Mouse (Mus musculus) embryonic facial prominence, embryonic 11.5 days (tissue): ENCODE measurements around the gene Prpf39. TPM values are rescaled to one million over a fixed set of nuclear protein-coding genes. Genes with fewer than 3 reads are reported as not detected.

Source experiments
- ATAC-seq: fragments of 200-750 bp; cut with Nextera tagmentation; replicated peaks from 2 replicates; pipeline ENCODE4 v1.8.0; 2017; ENCODE audit warnings: low read depth; ENCODE audit not compliant: insufficient number of reproducible peaks, low FRiP score, low TSS enrichment
- DNase-seq: peaks from one replicate; pipeline ENCODE4 v3.0.0-alpha.2; 2015; ENCODE audit warnings: low spot score
- H3K27ac ChIP-seq: fragments of 300-500 bp; sonication (generic); replicated peaks from 2 replicates; pipeline ENCODE4 v1.5.1; 2014; ENCODE audit warnings: mild to moderate bottlenecking, low read depth, low read length, control low read depth
- H3K27me3 ChIP-seq: fragments of 300-500 bp; sonication (generic); 2 replicates; pipeline ENCODE4 v1.6.1; 2014; ENCODE audit warnings: mild to moderate bottlenecking, low read length, moderate library complexity, mixed read lengths; ENCODE audit not compliant: control insufficient read depth, insufficient read depth
- H3K36me3 ChIP-seq: fragments of 300-500 bp; sonication (generic); replicated peaks from 2 replicates; pipeline ENCODE4 v1.6.1; 2014; ENCODE audit warnings: low read depth, mild to moderate bottlenecking, low read length, moderate library complexity, mixed read lengths; ENCODE audit not compliant: control insufficient read depth, insufficient read depth
- H3K4me1 ChIP-seq: fragments of 300-500 bp; sonication (generic); 2 replicates; pipeline ENCODE4 v1.6.1; 2014; ENCODE audit warnings: low read length, mixed read lengths; ENCODE audit not compliant: control insufficient read depth, insufficient read depth
- H3K4me2 ChIP-seq: fragments of 300-500 bp; sonication (generic); 2 replicates; pipeline ENCODE4 v1.6.1; 2014; ENCODE audit warnings: low read depth, mild to moderate bottlenecking, control low read depth, low read length, moderate library complexity
- H3K4me3 ChIP-seq: fragments of 300-500 bp; sonication (generic); 2 replicates; pipeline ENCODE4 v1.5.1; 2014; ENCODE audit warnings: low read depth, low read length, control low read depth
- H3K9ac ChIP-seq: fragments of 300-500 bp; sonication (generic); replicated peaks from 2 replicates; pipeline ENCODE4 v1.6.1; 2014; ENCODE audit warnings: mild to moderate bottlenecking, control low read depth, low read length
- H3K9me3 ChIP-seq: fragments of 300-500 bp; sonication (generic); replicated peaks from 2 replicates; pipeline ENCODE4 v1.6.1; 2016; ENCODE audit warnings: mild to moderate bottlenecking, low read length, inconsistent platforms, mixed read lengths; ENCODE audit not compliant: control insufficient read depth
- WGBS: fragments of 180-500 bp; shearing (Covaris S2); extraction: QIAGEN DNeasy Blood & Tissue Kit; methylation state at CpG from one replicate; pipeline ENCODE4 v1.1.7; 2014; 5-methylcytosine and 5-hydroxymethylcytosine counted together
- polyA plus RNA-seq: library from polyadenylated mRNA; unstranded; fragments of >200 nt; fragmentation: Nextera tagmentation; extraction: Ambion mirVana; gene quantifications from 2 replicates; pipeline ENCODE4 v1.2.1, GENCODE M21; 2014

The Prpf39 gene
- polyA plus RNA-seq = 67.2 and 77.9 TPM in 2 replicates

GRCm38 (mm10) chr12:65036190-65036870 lies at the start of gene Prpf39:
TSS of gene Prpf39 (plus strand) at chr12:65036333.
- Histone ChIP-seq H3K4me2 (peak within 1 kb of the TSS; percentile 47), H3K4me3 (peak within 1 kb of the TSS; percentile 91), H3K4me1 (no peaks in the 10 kb centered on the region), H3K27me3 (no peaks in the 10 kb centered on the region), H3K9me3 (no peaks in the 10 kb centered on the region), H3K9ac (peak within 1 kb of the TSS; percentile 94), H3K27ac (peak within 1 kb of the TSS; percentile 76), H3K36me3 (no peaks in the 10 kb centered on the region)
- DNase-seq (peak; percentile 93), ATAC-seq (peak; percentile 95)
- under 1% methylated on average over 64 of the region's 65 CpGs for WGBS

GRCm38 (mm10) chr12:65007725-65008124 lies 28.4 kb upstream of the Prpf39 start:
- 87% methylated on average over 3 of the region's 3 CpGs for WGBS
- H3K9ac ChIP-seq = no peak overlapping the region
- no peak overlapping the region for H3K4me2 ChIP-seq
- H3K9me3 ChIP-seq = no peaks in the 10 kb centered on the region
- H3K27ac ChIP-seq = no peak overlapping the region
- H3K4me1 ChIP-seq = no peaks in the 10 kb centered on the region
- ATAC-seq (no peak), DNase-seq (no peak)
- no peaks in the 10 kb centered on the region; the same call in 1 of the 2 replicates for H3K36me3 ChIP-seq
- no peak overlapping the region for H3K4me3 ChIP-seq
- no peaks in the 10 kb centered on the region for H3K27me3 ChIP-seq

- Histone ChIP-seq H3K4me3 (no peak overlapping the region), H3K36me3 (no peaks in the 10 kb centered on the region), H3K27me3 (no peaks in the 10 kb centered on the region), H3K4me1 (no peaks in the 10 kb centered on the region), H3K27ac (no peak overlapping the region), H3K4me2 (no peak overlapping the region), H3K9ac (no peak overlapping the region), H3K9me3 (no peaks in the 10 kb centered on the region)
- DNase-seq (no peak), ATAC-seq (no peak)
- WGBS = 97% methylated on average over 6 of the region's 6 CpGs
These were observed 13.3 kb upstream of the Prpf39 start for GRCm38 (mm10) chr12:65022842-65023241.

GRCm38 (mm10) chr12:65035839-65036189 lies 319 bp upstream of the Prpf39 start:
- WGBS = 45% methylated on average over 8 of the region's 8 CpGs
- Histone ChIP-seq H3K4me3 (peak overlapping the region; percentile 91), H3K27ac (no peak overlapping the region), H3K27me3 (no peaks in the 10 kb centered on the region), H3K9me3 (no peaks in the 10 kb centered on the region), H3K9ac (peak overlapping the region; percentile 94), H3K4me2 (peak overlapping the region; percentile 47), H3K4me1 (no peaks in the 10 kb centered on the region), H3K36me3 (no peaks in the 10 kb centered on the region)
- DNase-seq (no peak), ATAC-seq (no peak)

- Histone ChIP-seq H3K27me3 (no peaks in the 10 kb centered on the region), H3K4me1 (no peaks in the 10 kb centered on the region), H3K36me3 (no peaks in the 10 kb centered on the region), H3K27ac (no peak overlapping the region; the same call in 1 of the 2 replicates), H3K9me3 (no peaks in the 10 kb centered on the region), H3K4me3 (peak overlapping the region; percentile 91), H3K4me2 (peak overlapping the region; percentile 47), H3K9ac (peak overlapping the region; percentile 94)
- ATAC-seq = no peak
- DNase-seq = peak; percentile 14
- 21% methylated on average over 18 of the region's 18 CpGs for WGBS
These were observed 886 bp downstream of the Prpf39 start for GRCm38 (mm10) chr12:65036892-65037545.

GRCm38 (mm10) chr12:65037546-65037937 lies 1.4 kb downstream of the Prpf39 start:
- no peaks in the 10 kb centered on the region for H3K27me3 ChIP-seq
- H3K9ac ChIP-seq = no peak overlapping the region
- no peaks in the 10 kb centered on the region for H3K4me1 ChIP-seq
- ATAC-seq (no peak), DNase-seq (no peak)
- 43% methylated on average over 4 of the region's 4 CpGs for WGBS
- H3K9me3 ChIP-seq = no peaks in the 10 kb centered on the region
- no peak overlapping the region for H3K27ac ChIP-seq
- peak overlapping the region; percentile 47 for H3K4me2 ChIP-seq
- H3K4me3 ChIP-seq = no peak overlapping the region
- H3K36me3 ChIP-seq = no peaks in the 10 kb centered on the region

- H3K4me3 ChIP-seq = no peak overlapping the region
- no peaks in the 10 kb centered on the region for H3K4me1 ChIP-seq
- H3K9me3 ChIP-seq = no peaks in the 10 kb centered on the region
- no peak overlapping the region for H3K27ac ChIP-seq
- H3K27me3 ChIP-seq = no peaks in the 10 kb centered on the region
- ATAC-seq (no peak), DNase-seq (no peak)
- peaks cover 2% of the 10 kb centered on the region; the same call in 1 of the 2 replicates for H3K36me3 ChIP-seq
- no peak overlapping the region for H3K4me2 ChIP-seq
- no peak overlapping the region for H3K9ac ChIP-seq
These were observed 12.7 kb downstream of the Prpf39 start for GRCm38 (mm10) chr12:65048799-65049198.

GRCm38 (mm10) chr12:65058203-65058602 lies 22.1 kb downstream of the Prpf39 start:
- Histone ChIP-seq H3K4me1 (no peaks in the 10 kb centered on the region), H3K9me3 (no peaks in the 10 kb centered on the region), H3K4me2 (no peak overlapping the region), H3K9ac (no peak overlapping the region), H3K27me3 (no peaks in the 10 kb centered on the region), H3K36me3 (peaks cover 3% of the 10 kb centered on the region), H3K4me3 (no peak overlapping the region), H3K27ac (no peak overlapping the region)
- WGBS = 91% methylated on average over 2 of the region's 2 CpGs
- ATAC-seq (no peak), DNase-seq (no peak)
